Mouse (Mus musculus): Measurements from ENCODE around the gene 9930021J03Rik. TPM values are rescaled to one million over a fixed set of nuclear protein-coding genes. Genes with fewer than 3 reads are reported as not detected.

Gene 9930021J03Rik
- total and polyA plus RNA-seq, 2 experiments from 2014 or later = 5.2 to 23.8 TPM

DNA sequence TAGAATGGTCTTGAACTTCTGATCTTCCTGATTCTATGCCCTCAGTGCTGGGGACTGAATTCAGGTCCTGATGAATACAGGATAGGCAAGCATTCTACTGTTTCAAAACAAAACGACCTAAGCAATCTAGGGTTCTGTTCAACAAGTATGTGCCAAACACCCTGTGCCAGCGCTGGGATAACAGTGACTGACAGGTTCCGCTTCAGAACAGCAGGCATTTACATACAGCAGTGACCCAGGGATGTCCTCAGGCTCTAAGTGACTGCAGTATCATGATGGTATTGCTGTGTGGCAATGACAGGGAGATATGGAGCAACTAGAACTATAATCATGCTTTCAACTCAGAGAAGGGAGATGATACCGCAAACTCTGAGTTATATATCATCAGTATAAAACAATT lies 92.3 kb downstream of the 9930021J03Rik start:
- TF ChIP-seq CTCF (IDR thresholded peaks at IDR 0.05; ENCODE audit: low read depth) = no peak
- 80% methylated on average over 4 of the region's 4 CpGs for WGBS
- Histone ChIP-seq H3K27me3 (ENCODE audit: insufficient read depth, low read length) (no peaks in the 10 kb centered on the region), H3K4me1 (ENCODE audit: insufficient read depth, low read length) (no peaks in the 10 kb centered on the region), H3K4me2 (ENCODE audit: low read depth, low read length) (no peak overlapping the region), H3K9ac (replicated peaks; ENCODE audit: low read length) (no peak overlapping the region), H3K27ac (no peak overlapping the region), H3K9me3 (ENCODE audit: low read length) (no peaks in the 10 kb centered on the region), H3K36me3 (ENCODE audit: insufficient read depth, low read length) (peaks cover 12% of the 10 kb centered on the region), H3K4me3 (ENCODE audit: low read length) (no peak overlapping the region)
- DNase-seq (ENCODE audit: low spot score) (no peak), ATAC-seq (no peak)

DNA sequence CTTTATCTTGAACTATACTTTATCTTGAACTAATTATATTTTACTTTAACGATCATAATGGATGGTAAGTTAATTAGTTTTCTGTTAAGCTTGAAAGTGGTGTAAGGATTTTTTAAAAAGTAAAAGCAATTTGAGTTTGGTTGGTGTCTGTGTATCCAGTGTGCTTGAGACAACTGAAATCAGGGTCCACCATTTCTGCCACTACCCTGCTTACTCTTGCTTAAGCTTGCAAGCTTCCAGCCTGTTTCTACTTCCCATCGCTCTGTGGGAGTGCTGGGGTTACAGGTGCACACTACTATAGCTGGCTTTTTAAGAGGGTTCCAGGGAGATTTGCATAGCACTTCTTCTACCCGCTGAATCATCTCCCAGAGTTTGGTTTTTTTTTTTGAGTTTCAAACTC lies 96.3 kb downstream of the 9930021J03Rik start:
- no peak for ATAC-seq
- H3K9ac ChIP-seq (replicated peaks; ENCODE audit: low read length) = no peak overlapping the region
- WGBS = 78% methylated on average over 3 of the region's 3 CpGs

DNA sequence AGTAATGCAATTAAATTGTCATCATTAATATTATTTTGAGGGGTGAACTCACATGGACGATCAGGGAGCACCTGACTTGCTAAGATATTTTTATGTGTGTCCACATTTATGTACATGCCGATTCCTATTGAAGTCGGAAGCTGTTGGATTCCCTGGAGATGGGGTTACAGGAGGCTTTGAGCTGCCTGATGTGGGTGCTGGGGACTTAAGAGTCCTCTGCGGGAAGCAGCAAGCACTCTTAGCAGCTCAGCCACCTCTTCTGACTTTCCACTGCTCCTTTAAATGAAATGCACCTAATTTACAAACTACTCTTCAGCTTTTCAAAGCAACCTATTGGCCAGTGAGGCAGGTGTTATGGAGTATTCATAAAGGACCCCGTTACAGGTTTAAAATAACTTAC lies 97.3 kb downstream of the 9930021J03Rik start:
- Histone ChIP-seq H3K4me3 (ENCODE audit: low read length) (no peak overlapping the region), H3K9me3 (ENCODE audit: low read length) (no peaks in the 10 kb centered on the region), H3K36me3 (ENCODE audit: insufficient read depth, low read length) (no peaks in the 10 kb centered on the region), H3K4me1 (ENCODE audit: insufficient read depth, low read length) (no peaks in the 10 kb centered on the region), H3K9ac (replicated peaks; ENCODE audit: low read length) (no peak overlapping the region), H3K27me3 (ENCODE audit: insufficient read depth, low read length) (no peaks in the 10 kb centered on the region), H3K27ac (no peak overlapping the region), H3K4me2 (ENCODE audit: low read depth, low read length) (peak overlapping the region; percentile 17; the same call in 1 of the 2 replicates)
- DNase-seq (ENCODE audit: low spot score) (no peak), ATAC-seq (no peak)
- TF ChIP-seq CTCF (IDR thresholded peaks at IDR 0.05; ENCODE audit: low read depth) = no peak
- 73% methylated on average over 5 of the region's 5 CpGs for WGBS

More for the DNA sequence above, 96.3 kb downstream of the 9930021J03Rik start:
- no peak overlapping the region for H3K4me2 ChIP-seq (ENCODE audit: low read depth, low read length)
- no peak overlapping the region for H3K4me3 ChIP-seq (ENCODE audit: low read length)
- H3K27ac ChIP-seq = no peak overlapping the region
- no peaks in the 10 kb centered on the region for H3K27me3 ChIP-seq (ENCODE audit: insufficient read depth, low read length)
- DNase-seq (ENCODE audit: low spot score) = no peak
- no peaks in the 10 kb centered on the region for H3K9me3 ChIP-seq (ENCODE audit: low read length)
- H3K36me3 ChIP-seq (ENCODE audit: insufficient read depth, low read length) = no peaks in the 10 kb centered on the region
- H3K4me1 ChIP-seq (ENCODE audit: insufficient read depth, low read length) = no peaks in the 10 kb centered on the region
- no peak for TF ChIP-seq CTCF (IDR thresholded peaks at IDR 0.05; ENCODE audit: low read depth)

DNA sequence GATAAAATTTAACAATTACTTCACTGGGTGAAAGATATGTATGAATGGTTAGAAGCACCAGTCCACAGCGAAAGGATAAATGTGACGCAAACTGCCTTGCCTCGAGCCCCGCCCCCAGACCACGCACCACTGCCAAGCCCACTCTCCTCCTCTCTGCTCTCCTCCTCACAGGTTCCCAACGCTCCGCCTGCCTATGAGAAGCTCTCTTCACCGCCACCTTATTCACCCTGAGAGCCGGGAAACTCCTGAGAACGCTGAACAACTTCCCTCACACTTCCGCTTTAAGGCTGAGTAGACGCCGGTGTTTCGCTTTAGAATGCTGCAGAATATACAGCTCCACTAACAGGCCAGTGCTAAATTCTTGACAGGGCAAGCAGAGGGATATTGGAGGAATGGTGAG lies 97.8 kb downstream of the 9930021J03Rik start:
- Histone ChIP-seq H3K36me3 (ENCODE audit: insufficient read depth, low read length) (no peaks in the 10 kb centered on the region), H3K27ac (no peak overlapping the region), H3K4me1 (ENCODE audit: insufficient read depth, low read length) (no peaks in the 10 kb centered on the region), H3K4me3 (ENCODE audit: low read length) (no peak overlapping the region), H3K9me3 (ENCODE audit: low read length) (no peaks in the 10 kb centered on the region), H3K4me2 (ENCODE audit: low read depth, low read length) (peak overlapping the region; percentile 17), H3K27me3 (ENCODE audit: insufficient read depth, low read length) (no peaks in the 10 kb centered on the region), H3K9ac (replicated peaks; ENCODE audit: low read length) (no peak overlapping the region)
- WGBS = 63% methylated on average over 14 of the region's 14 CpGs
- DNase-seq (ENCODE audit: low spot score) (no peak), ATAC-seq (no peak)
- no peak for TF ChIP-seq CTCF (IDR thresholded peaks at IDR 0.05; ENCODE audit: low read depth)

DNA sequence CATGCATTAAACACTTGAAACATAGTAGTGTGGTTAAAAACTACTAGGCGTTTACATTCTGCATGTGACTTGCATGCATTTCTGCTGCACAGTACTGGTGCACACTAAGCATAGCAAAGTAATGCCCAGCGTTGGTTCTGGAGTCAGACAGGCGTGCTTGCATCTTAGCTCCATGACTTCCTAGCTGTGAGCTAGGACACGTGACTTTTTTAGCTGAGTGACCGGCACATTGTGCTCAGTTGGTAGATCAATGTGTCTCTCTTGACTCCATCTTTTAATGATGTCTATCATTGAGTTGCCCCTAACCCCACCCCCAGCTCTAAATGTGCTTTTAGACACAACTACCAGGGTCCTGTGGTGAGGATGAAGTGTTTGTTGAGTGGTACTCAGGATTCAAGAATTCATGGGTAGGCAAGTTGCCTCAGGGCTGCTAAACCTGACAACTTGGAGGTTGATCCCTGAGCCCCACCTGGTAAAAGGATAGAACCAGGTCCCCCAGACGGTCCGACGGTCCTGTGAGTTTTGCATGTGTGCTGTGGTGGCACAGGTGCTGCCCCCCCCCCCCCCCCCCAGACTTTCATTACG lies 98.4 kb downstream of the 9930021J03Rik start:
- no peaks in the 10 kb centered on the region for H3K9me3 ChIP-seq (ENCODE audit: low read length)
- 88% methylated on average over 9 of the region's 9 CpGs for WGBS
- ATAC-seq = no peak

DNA sequence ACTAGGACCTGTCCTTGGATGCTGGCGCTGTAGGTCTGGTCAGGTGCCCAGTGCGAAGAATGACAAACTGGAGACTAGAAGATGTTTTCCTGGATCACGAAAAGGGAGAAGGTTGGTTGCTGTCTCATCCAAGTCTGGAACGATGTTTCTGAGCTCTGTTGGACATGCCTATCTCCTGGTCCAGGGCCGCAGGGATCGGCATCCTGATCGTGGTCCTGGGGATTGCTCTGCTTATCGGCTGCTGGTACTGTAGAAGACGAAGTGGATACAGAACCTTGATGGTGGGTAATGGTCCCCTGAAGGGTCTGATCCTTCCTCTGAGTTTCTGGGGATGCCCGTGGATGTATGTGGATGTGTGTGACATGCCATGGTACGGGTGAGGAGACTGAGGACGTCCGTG lies 101.4 kb downstream of the 9930021J03Rik start:
- Histone ChIP-seq H3K9ac (replicated peaks; ENCODE audit: low read length) (no peak overlapping the region), H3K36me3 (ENCODE audit: insufficient read depth, low read length) (no peaks in the 10 kb centered on the region), H3K4me3 (ENCODE audit: low read length) (no peak overlapping the region), H3K9me3 (ENCODE audit: low read length) (no peaks in the 10 kb centered on the region), H3K4me1 (ENCODE audit: insufficient read depth, low read length) (no peaks in the 10 kb centered on the region), H3K4me2 (ENCODE audit: low read depth, low read length) (no peak overlapping the region), H3K27me3 (ENCODE audit: insufficient read depth, low read length) (no peaks in the 10 kb centered on the region), H3K27ac (no peak overlapping the region)
- ATAC-seq (no peak), DNase-seq (ENCODE audit: low spot score) (no peak)
- TF ChIP-seq CTCF (IDR thresholded peaks at IDR 0.05; ENCODE audit: low read depth) = no peak
- 94% methylated on average over 13 of the region's 13 CpGs for WGBS

More for the DNA sequence above, 98.4 kb downstream of the 9930021J03Rik start:
- Histone ChIP-seq H3K9ac (replicated peaks; ENCODE audit: low read length) (no peak overlapping the region), H3K27me3 (ENCODE audit: insufficient read depth, low read length) (no peaks in the 10 kb centered on the region), H3K4me1 (ENCODE audit: insufficient read depth, low read length) (no peaks in the 10 kb centered on the region), H3K4me3 (ENCODE audit: low read length) (no peak overlapping the region), H3K36me3 (ENCODE audit: insufficient read depth, low read length) (no peaks in the 10 kb centered on the region), H3K4me2 (ENCODE audit: low read depth, low read length) (0 out of 2 replicates have a peak overlapping the region, but pooled peaks have one; percentile 17), H3K27ac (no peak overlapping the region)
- no peak for TF ChIP-seq CTCF (IDR thresholded peaks at IDR 0.05; ENCODE audit: low read depth)
- no peak for DNase-seq (ENCODE audit: low spot score)

DNA sequence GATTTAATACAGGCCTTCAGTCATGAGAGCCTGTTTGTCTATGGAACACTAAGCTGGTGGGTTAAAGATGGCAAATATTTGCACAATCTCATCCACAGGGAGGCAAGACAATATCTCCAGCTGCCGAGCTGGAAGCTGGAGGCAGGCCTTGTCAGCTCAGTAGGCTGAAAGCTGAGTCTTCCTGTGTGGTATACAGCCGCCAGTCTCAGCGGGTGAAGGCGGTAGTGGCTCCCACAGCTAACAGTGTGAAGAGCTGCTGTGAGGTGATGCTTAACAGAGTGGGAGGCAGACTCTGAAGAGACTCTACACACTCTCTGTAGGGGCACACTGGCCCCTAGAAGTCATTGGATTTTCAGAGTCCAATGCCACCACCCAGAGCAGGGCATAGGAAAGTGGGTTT lies 104.1 kb downstream of the 9930021J03Rik start:
- Histone ChIP-seq H3K27me3 (ENCODE audit: insufficient read depth, low read length) (no peaks in the 10 kb centered on the region), H3K27ac (no peak overlapping the region), H3K9ac (replicated peaks; ENCODE audit: low read length) (no peak overlapping the region), H3K9me3 (ENCODE audit: low read length) (no peaks in the 10 kb centered on the region), H3K4me2 (ENCODE audit: low read depth, low read length) (no peak overlapping the region), H3K4me3 (ENCODE audit: low read length) (no peak overlapping the region), H3K4me1 (ENCODE audit: insufficient read depth, low read length) (no peaks in the 10 kb centered on the region), H3K36me3 (ENCODE audit: insufficient read depth, low read length) (no peaks in the 10 kb centered on the region)
- WGBS = 54% methylated on average over 4 of the region's 4 CpGs
- TF ChIP-seq CTCF (IDR thresholded peaks at IDR 0.05; ENCODE audit: low read depth) = no peak
- DNase-seq (ENCODE audit: low spot score) = no peak
- ATAC-seq = no peak
